Mouse (Mus musculus) frontal cortex, postnatal 25 days (tissue): ENCODE data around the gene Clec2d.

Source experiments
- DNase-seq, 2 experiments: peaks; one replicate each; pipeline ENCODE4 v3.0.0; 2022; ENCODE audit warnings: low spot score in 2 of 2

The Clec2d gene

DNA sequence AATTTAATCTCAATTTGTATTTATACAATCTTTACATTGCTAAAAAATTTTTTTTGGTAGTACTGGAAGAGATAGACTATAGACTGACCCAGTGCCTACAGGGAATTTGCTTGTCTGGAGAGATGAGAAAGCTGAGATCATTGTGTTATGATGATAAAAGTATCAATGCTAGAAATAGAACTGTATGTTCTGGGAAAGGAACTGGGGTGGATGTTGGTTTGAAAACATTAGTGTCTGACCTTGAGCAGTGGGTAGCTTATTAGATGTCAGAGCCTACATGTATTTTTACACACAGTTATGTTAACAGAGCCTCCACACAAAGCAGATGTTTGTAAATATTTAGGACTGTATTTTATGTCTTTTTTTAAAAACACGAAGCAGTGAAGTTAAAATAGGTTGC, 43.7 kb downstream of the Clec2d start:
- DNase-seq = no peak

- no peak for DNase-seq
Observed at GRCm38 (mm10) chr6:129225078-129225477, 44.7 kb downstream of the Clec2d start.

- no peak for DNase-seq
Observed at GRCm38 (mm10) chr6:129228935-129229773, 48.7 kb downstream of the Clec2d start.

GRCm38 (mm10) chr6:129229774-129230578, 49.6 kb downstream of the Clec2d start:
- no peak for DNase-seq

GRCm38 (mm10) chr6:129232005-129232841, 51.8 kb downstream of the Clec2d start:
- DNase-seq = no peak

DNA sequence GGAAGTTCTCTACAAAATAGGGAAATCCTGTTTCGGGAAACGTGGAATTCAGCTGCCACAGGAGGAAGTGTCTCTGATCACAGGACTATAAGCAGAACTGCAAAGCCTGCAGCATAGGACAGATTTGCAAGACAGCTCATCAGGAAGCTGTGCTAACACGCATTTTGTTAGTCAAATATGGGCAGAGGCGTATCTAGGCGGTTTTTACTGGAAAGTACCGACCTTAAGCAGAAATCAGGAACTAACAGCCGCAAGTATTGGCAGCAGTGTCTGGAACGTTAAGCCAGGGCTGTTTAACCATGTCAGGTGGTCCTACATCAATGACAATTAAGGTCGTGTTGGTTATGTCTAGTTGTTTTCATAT, 52.4 kb downstream of the Clec2d start:
- no peak for DNase-seq

GRCm38 (mm10) chr6:129233366-129233954, 53.0 kb downstream of the Clec2d start:
- DNase-seq = no peak

GRCm38 (mm10) chr6:129233955-129234369, 53.5 kb downstream of the Clec2d start:
- DNase-seq = no peak

- no peak for DNase-seq
Observed at GRCm38 (mm10) chr6:129234456-129235360, 54.3 kb downstream of the Clec2d start.

- no peak for DNase-seq
Observed at GRCm38 (mm10) chr6:129235855-129236461, 55.5 kb downstream of the Clec2d start.
